Mouse (Mus musculus): ENCODE measurements around the gene Gm42791.

DNA sequence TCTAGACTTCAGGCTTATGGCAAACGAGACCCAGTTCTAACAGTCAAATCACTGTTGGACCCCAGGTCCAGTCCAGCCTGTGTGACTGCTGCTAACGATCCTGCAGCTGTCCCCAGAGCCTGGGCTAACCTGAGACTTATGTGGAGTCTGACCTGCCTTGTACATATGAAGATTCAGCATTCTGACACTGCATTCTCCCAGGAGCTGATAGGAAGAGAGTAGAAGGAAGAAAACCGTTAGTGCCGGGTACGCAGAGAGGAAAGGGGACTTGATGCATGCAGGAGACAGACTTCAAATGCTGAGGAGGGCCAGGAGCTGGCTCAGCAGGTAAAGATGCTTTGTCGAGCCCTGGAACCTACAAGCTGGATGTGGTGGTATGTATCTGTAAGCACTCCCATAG, 59.1 kb downstream of the Gm42791 start:
- TF ChIP-seq CTCF (IDR thresholded peaks at IDR 0.05; ENCODE audit: low read depth, low read length) (no peak), POLR2A (IDR thresholded peaks at IDR 0.05; ENCODE audit: borderline replicate concordance, low read depth, low read length) (no peak)
